Mouse (Mus musculus) kidney, adult 2 months (tissue): Measurements from ENCODE around the gene Abca3. TPM values are rescaled to one million over a fixed set of nuclear protein-coding genes. Genes with fewer than 3 reads are reported as not detected.

Source experiments
- DNase-seq: peaks from one replicate; pipeline ENCODE4 v3.0.0; 2021
- H3K27ac ChIP-seq: fragments of 200-500 bp; 2 replicates; pipeline ENCODE4 v1.5.1; 2012; ENCODE audit warnings: low read depth, low read length, control low read depth, inconsistent platforms; ENCODE audit not compliant: insufficient read depth
- H3K27me3 ChIP-seq: fragments of 200-500 bp; replicated peaks from 2 replicates; pipeline ENCODE4 v1.6.1; 2012; ENCODE audit warnings: mild to moderate bottlenecking, moderate library complexity, low read length, inconsistent platforms; ENCODE audit not compliant: control insufficient read depth, insufficient read depth
- H3K36me3 ChIP-seq: fragments of 200-500 bp; 2 replicates; pipeline ENCODE4 v1.6.1; 2012; ENCODE audit warnings: mild to moderate bottlenecking, moderate library complexity, low read length, inconsistent platforms; ENCODE audit not compliant: control insufficient read depth, insufficient read depth
- H3K4me1 ChIP-seq: fragments of 200-500 bp; 2 replicates; pipeline ENCODE4 v1.6.1; 2011; ENCODE audit warnings: low read length; ENCODE audit not compliant: control insufficient read depth, insufficient read depth
- H3K4me3 ChIP-seq: fragments of 200-500 bp; 2 replicates; pipeline ENCODE4 v1.5.1; 2011; ENCODE audit warnings: mild to moderate bottlenecking, low read depth, low read length, control low read depth; ENCODE audit not compliant: insufficient read depth
- CTCF ChIP-seq: fragments of 200-500 bp; conservative IDR thresholded peaks from 2 replicates; pipeline ENCODE4 v1.5.1; 2011; ENCODE audit warnings: low read depth, mild to moderate bottlenecking, control low read depth, low read length, moderate library complexity, mixed read lengths; ENCODE audit not compliant: insufficient read depth, insufficient read length
- POLR2A ChIP-seq: fragments of 200-500 bp; IDR thresholded peaks from one replicate; pipeline ENCODE4 v1.6.1; 2011; ENCODE audit warnings: low read depth, low read length, control low read depth
- WGBS: fragments of 180-500 bp; shearing (Covaris S2); methylation state at CpG from one replicate; pipeline ENCODE4 v1.1.7; 2018; 5-methylcytosine and 5-hydroxymethylcytosine counted together
- polyA plus RNA-seq: library from polyadenylated mRNA; depleted of rRNA; stranded (reverse); fragments of >200 nt; gene quantifications from 2 replicates; pipeline ENCODE4 v1.2.3, GENCODE M21; 2012

Abca3 gene
- polyA plus RNA-seq, 1 experiment = 214 TPM

DNA sequence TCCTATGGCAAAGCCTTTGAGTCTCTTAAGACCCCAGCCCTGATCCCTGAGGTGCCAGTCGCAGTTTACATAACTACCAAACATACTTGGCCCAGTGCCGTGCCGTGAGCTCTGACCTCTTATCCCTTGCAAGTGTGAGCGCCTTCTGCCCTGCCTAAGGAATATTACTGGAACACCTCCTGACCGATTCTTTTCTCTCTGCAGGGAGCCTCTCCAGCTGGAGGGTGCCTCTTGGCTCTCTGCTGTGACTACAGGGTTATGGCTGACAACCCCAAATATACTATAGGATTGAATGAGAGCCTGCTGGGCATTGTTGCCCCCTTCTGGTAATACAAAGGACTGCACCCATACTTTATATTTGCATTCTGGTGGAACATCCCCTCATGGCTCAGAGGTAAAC lies 85.3 kb downstream of the Abca3 start:
- Histone ChIP-seq H3K4me1 (no peaks in the 10 kb centered on the region), H3K27ac (no peak overlapping the region), H3K36me3 (no peaks in the 10 kb centered on the region), H3K27me3 (no peaks in the 10 kb centered on the region), H3K4me3 (no peak overlapping the region)
- peak; percentile 62 for DNase-seq
- TF ChIP-seq POLR2A (no peak), CTCF (peak; percentile 34)
- 59% methylated on average over 5 of the region's 5 CpGs for WGBS

DNA sequence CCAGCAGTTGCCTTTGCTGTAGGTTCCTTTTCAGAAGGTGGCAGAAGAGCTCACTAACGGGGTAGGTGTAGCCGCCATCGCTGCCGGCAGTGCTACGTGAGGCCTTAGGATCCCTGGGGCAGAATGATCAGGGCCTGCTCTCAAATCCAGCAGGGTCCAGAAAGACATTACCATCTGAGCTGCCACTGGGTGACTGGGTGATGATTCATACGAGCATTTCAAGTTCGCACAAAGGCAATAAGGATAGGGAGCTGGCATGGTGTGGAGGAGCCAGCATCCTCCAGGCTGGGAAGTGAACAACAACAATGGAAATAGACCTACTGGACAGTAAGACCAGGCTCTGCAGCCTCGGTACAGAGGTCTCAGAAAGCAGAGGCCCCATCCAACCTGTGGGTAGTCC lies 88.6 kb downstream of the Abca3 start:
- Histone ChIP-seq H3K27ac (no peak overlapping the region), H3K4me1 (no peaks in the 10 kb centered on the region), H3K4me3 (no peak overlapping the region), H3K27me3 (no peaks in the 10 kb centered on the region), H3K36me3 (no peaks in the 10 kb centered on the region)
- WGBS = 89% methylated on average over 8 of the region's 8 CpGs
- TF ChIP-seq POLR2A (no peak), CTCF (no peak)
- DNase-seq = no peak

DNA sequence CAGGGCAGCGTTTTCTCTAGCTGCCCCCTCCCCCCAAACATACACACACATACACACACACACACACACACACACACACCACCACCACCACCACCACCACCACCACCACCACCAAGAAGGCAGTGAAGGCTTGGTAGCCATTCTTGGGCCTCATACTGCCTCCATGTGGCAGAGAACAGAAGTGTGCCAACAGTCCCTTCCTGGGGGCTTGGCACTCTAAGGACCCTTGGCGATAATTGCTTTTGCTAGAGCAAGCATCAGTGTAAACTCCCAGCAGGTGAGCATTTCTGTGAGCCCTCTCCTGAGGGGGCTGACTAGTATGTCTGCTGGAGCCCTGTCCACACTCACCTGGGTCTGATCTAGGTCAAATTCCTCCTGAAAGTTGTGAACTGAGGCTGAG lies 89.4 kb downstream of the Abca3 start:
- H3K27me3 ChIP-seq = no peaks in the 10 kb centered on the region
- H3K27ac ChIP-seq = no peak overlapping the region
- no peak for DNase-seq
- no peaks in the 10 kb centered on the region for H3K4me1 ChIP-seq
- 57% methylated on average over 2 of the region's 2 CpGs for WGBS
- TF ChIP-seq CTCF (peak; percentile 41), POLR2A (no peak)
- no peak overlapping the region for H3K4me3 ChIP-seq
- no peaks in the 10 kb centered on the region for H3K36me3 ChIP-seq

DNA sequence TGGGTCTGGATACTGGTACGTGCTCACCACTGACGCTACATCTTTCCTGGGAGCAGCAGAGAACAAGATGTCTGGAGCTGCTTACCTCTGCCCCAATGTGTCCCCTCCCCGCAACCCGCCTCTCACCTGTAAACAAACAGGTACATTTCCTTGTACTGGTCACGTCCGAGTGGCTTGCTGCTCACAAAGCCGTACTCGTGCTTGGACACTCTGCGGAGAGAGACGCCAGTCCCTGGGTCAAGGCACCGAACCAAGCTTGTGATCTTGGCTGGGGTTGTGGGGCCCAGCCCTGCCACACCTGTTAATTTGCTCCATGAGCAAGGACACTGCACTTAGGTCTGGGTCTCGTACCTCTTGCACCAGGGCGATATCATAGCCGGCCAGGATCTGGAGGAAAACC lies 90.4 kb downstream of the Abca3 start:
- H3K36me3 ChIP-seq = no peaks in the 10 kb centered on the region

DNA sequence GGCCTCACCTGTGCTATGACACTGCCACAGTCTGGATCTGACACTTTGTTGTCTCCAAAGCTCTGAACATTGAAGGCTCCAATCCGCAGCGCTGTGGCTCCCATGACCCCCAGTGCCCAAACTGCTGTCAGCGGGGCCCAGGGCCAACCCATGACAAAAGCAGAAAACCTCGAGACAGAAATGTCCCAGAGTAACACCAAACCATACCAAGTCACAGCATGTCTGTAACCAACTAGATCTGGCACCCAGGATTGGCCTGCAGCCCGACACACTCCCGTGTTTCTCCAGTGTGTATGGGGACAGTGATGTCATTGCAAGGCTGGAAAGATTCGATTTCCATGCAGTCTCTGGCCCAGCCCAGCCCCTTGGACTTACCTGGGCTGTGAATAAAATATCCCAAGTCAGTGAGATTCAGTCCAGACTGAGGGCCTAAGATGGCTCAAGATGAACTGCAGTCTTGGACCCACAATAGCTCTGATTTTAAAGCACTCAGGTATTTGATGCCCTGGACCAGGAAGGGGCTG lies 90.9 kb downstream of the Abca3 start, which contains the start of gene Dnase1l2:
TSS of gene Dnase1l2 (minus strand) at position 474 of the 524 bp plus-strand sequence.
- no peak for DNase-seq
- H3K4me1 ChIP-seq = no peaks in the 10 kb centered on the region
- 72% methylated on average over 7 of the region's 7 CpGs for WGBS
- H3K27me3 ChIP-seq = no peaks in the 10 kb centered on the region
- no peaks in the 10 kb centered on the region for H3K36me3 ChIP-seq
- H3K27ac ChIP-seq = peak within 1 kb of the TSS; percentile 1; the same call in 1 of the 2 replicates
- no peak for TF ChIP-seq CTCF
- H3K4me3 ChIP-seq = no peak within 1 kb of the TSS

More for the DNA sequence above, 90.4 kb downstream of the Abca3 start:
- Histone ChIP-seq H3K27me3 (no peaks in the 10 kb centered on the region), H3K27ac (no peak overlapping the region), H3K4me3 (no peak overlapping the region), H3K4me1 (no peaks in the 10 kb centered on the region)
- peak; percentile 28 for DNase-seq
- 59% methylated on average over 14 of the region's 14 CpGs for WGBS
- TF ChIP-seq CTCF (no peak), POLR2A (no peak)

DNA sequence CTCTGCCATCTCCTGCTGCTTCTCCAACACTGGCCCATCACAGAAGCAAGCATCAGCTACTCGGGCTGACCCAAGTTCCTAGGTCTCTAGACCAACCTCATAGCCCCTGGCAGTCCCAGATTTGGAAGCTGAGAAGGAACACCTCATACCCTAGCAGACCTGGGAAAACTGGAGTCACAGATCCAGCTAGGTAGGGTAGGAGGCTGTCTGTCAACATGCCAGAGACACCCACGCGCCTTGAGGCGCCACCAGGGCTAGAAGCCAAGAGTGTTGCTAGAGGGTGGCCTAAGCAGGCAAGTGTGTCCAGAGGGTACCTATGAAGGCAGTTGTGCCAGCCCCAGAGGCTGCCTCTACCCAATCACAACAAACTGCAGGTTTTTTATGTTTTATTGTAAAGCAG lies 91.7 kb downstream of the Abca3 start:
- H3K36me3 ChIP-seq = no peaks in the 10 kb centered on the region
- no peaks in the 10 kb centered on the region for H3K27me3 ChIP-seq
- peak; percentile 50 for DNase-seq
- H3K4me3 ChIP-seq = no peak overlapping the region
- no peak for TF ChIP-seq CTCF
- no peak for TF ChIP-seq POLR2A
- 59% methylated on average over 4 of the region's 4 CpGs for WGBS
- no peak overlapping the region; the same call in 1 of the 2 replicates for H3K27ac ChIP-seq
- H3K4me1 ChIP-seq = no peaks in the 10 kb centered on the region

DNA sequence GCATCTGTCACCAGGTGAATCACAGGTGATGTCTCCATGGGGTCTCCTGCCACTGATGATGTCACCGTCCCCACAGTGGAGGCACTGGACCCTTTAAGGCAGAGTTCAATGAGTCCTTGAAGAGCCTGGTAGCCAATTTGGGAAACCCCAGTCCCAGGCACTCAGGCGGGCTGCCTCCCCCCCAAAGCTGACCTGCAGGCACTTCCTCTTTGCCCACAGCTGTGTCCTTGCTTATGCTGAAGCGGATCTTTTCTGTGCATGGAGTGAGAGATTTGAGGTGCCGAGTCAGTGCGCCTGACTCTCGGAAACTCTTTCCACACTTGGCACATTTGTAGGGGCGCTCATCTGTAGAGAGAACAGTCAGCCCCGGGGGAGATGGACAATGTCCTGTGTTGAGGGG lies 94.8 kb downstream of the Abca3 start:
- no peaks in the 10 kb centered on the region for H3K27me3 ChIP-seq
- WGBS = 65% methylated on average over 8 of the region's 8 CpGs
- no peak overlapping the region for H3K27ac ChIP-seq
- DNase-seq = no peak
- no peak for TF ChIP-seq CTCF
- TF ChIP-seq POLR2A = no peak
- peaks cover 2% of the 10 kb centered on the region; the same call in 1 of the 2 replicates for H3K36me3 ChIP-seq
- H3K4me1 ChIP-seq = no peaks in the 10 kb centered on the region
- H3K4me3 ChIP-seq = no peak overlapping the region

DNA sequence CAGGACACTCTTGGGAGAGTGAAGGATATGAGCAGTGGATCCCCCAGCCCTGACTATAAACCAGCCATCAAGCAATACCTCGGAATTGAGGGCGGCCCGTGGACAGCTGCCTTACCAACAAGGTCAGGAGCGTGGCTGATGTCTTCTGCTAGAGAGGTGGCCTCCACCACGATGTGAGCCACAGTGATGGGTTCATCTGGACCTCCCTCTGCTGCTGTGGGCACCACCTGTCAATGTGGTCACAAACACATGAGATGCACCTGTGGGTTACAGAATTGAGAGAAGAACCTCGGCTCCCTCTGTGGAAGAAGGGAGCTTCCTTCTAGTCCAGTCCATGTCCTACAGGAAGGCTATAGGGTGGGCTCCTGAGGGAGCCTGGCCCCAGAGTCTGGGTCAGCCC lies 97.8 kb downstream of the Abca3 start:
- Histone ChIP-seq H3K4me1 (peaks cover 11% of the 10 kb centered on the region; the same call in 1 of the 2 replicates), H3K4me3 (no peak overlapping the region), H3K27ac (no peak overlapping the region), H3K27me3 (no peaks in the 10 kb centered on the region), H3K36me3 (peaks cover 2% of the 10 kb centered on the region; the same call in 1 of the 2 replicates)
- no peak for DNase-seq
- TF ChIP-seq CTCF = no peak
- no peak for TF ChIP-seq POLR2A
- WGBS = 98% methylated on average over 6 of the region's 6 CpGs
